Mouse (Mus musculus) heart, postnatal 0 days (tissue): ENCODE measurements around the gene Mob3b. TPM values are rescaled to one million over a fixed set of nuclear protein-coding genes. Genes with fewer than 3 reads are reported as not detected.
A peak's percentile ranks its signal among the peaks of the same experiment; 100 is the strongest.

ENCODE experiments used
- ATAC-seq: fragments of 200-750 bp; cut with Nextera tagmentation; 2 replicates; pipeline ENCODE4 v1.8.0; 2017; ENCODE audit warnings: low read depth, moderate number of reproducible peaks, moderate library complexity; ENCODE audit not compliant: insufficient read depth
- DNase-seq: peaks from one replicate; pipeline ENCODE4 v3.0.0-alpha.2; 2016; ENCODE audit warnings: low spot score
- H3K27ac ChIP-seq: fragments of 300-500 bp; sonication (generic); 2 replicates; pipeline ENCODE4 v1.5.1; 2014; ENCODE audit warnings: low read depth, mild to moderate bottlenecking
- H3K27me3 ChIP-seq: fragments of 300-500 bp; sonication (generic); 2 replicates; pipeline ENCODE4 v1.6.1; 2014; ENCODE audit warnings: low read length, mixed read lengths; ENCODE audit not compliant: control insufficient read depth, insufficient read depth
- H3K36me3 ChIP-seq: fragments of 300-500 bp; sonication (generic); replicated peaks from 2 replicates; pipeline ENCODE4 v1.6.1; 2014; ENCODE audit warnings: low read length, mixed read lengths; ENCODE audit not compliant: control insufficient read depth, insufficient read depth
- H3K4me1 ChIP-seq: fragments of 300-500 bp; sonication (generic); 2 replicates; pipeline ENCODE4 v1.6.1; 2014; ENCODE audit warnings: antibody characterized with exemption; ENCODE audit not compliant: control insufficient read depth, insufficient read depth
- H3K4me2 ChIP-seq: fragments of 300-500 bp; sonication (generic); 2 replicates; pipeline ENCODE4 v1.6.1; 2014; ENCODE audit warnings: low read depth, mild to moderate bottlenecking, low read length, moderate library complexity
- H3K4me3 ChIP-seq: fragments of 300-500 bp; sonication (generic); 2 replicates; pipeline ENCODE4 v1.5.1; 2014; ENCODE audit warnings: low read depth, low read length
- H3K9ac ChIP-seq: fragments of 300-500 bp; sonication (generic); replicated peaks from 2 replicates; pipeline ENCODE4 v1.6.1; 2014; ENCODE audit warnings: low read depth, low read length, mixed read lengths
- H3K9me3 ChIP-seq: fragments of 300-500 bp; sonication (generic); replicated peaks from 2 replicates; pipeline ENCODE4 v1.6.1; 2016; ENCODE audit warnings: low read length; ENCODE audit not compliant: control insufficient read depth
- CTCF ChIP-seq: IDR thresholded peaks from 2 replicates; pipeline ENCODE4 v1.5.1; 2016; ENCODE audit warnings: antibody characterized with exemption, control low read depth, low read depth
- EP300 ChIP-seq: IDR thresholded peaks from 2 replicates; pipeline ENCODE4 v1.6.1; 2016; ENCODE audit warnings: antibody characterized with exemption, low read depth
- WGBS: fragments of 180-500 bp; shearing (Covaris S2); extraction: QIAGEN DNeasy Blood & Tissue Kit; methylation state at CpG from one replicate; pipeline ENCODE4 v1.1.7; 2014; 5-methylcytosine and 5-hydroxymethylcytosine counted together
- polyA plus RNA-seq: library from polyadenylated mRNA; unstranded; fragments of >200 nt; fragmentation: Nextera tagmentation; extraction: Ambion mirVana; gene quantifications from 2 replicates; pipeline ENCODE4 v1.2.1, GENCODE M21; 2015
- total RNA-seq: library from RNA; depleted of rRNA; stranded (reverse); fragments of >200 nt; gene quantifications from 2 replicates; pipeline ENCODE4 v1.2.3, GENCODE M21; 2014; ENCODE audit warnings: low replicate concordance

Mob3b gene
- total and polyA plus RNA-seq, 2 experiments from 2014 or later, result 1.0 to 2.0 TPM

GRCm38 (mm10) chr4:35040306-35040705, 117.0 kb downstream of the Mob3b start:
- H3K36me3 ChIP-seq, result no peaks in the 10 kb centered on the region
- no peaks in the 10 kb centered on the region for H3K4me1 ChIP-seq
- ATAC-seq (no peak), DNase-seq (no peak)
- no peak overlapping the region for H3K4me3 ChIP-seq
- no peak overlapping the region for H3K4me2 ChIP-seq
- WGBS, result 73% methylated on average over 1 of the region's 1 CpGs
- no peaks in the 10 kb centered on the region for H3K27me3 ChIP-seq
- no peak overlapping the region for H3K27ac ChIP-seq
- H3K9me3 ChIP-seq, result no peaks in the 10 kb centered on the region
- H3K9ac ChIP-seq, result no peak overlapping the region
- no peak for TF ChIP-seq EP300
- TF ChIP-seq CTCF, result no peak

DNA sequence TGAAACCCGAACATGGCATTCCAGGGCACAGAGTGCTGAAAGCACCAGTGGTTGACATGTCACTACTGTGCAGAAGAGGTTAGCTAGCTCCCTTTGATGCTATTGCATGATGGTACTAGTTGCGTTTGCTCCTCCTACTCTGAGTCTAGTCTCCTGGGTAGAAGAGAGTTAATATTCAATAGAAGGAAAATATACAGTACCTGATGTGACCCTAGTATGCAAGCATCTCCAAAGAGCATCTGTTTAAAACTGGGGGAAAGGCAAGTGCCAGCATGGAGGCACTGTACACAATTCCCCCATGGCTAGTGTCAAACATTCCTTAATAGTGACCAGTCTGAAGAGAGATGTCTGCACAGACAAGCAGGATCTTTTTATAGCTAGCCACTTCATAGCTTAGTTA, 119.5 kb downstream of the Mob3b start:
- Histone ChIP-seq H3K27ac (no peak overlapping the region), H3K4me3 (no peak overlapping the region), H3K36me3 (no peaks in the 10 kb centered on the region), H3K4me2 (no peak overlapping the region), H3K9me3 (no peaks in the 10 kb centered on the region), H3K4me1 (no peaks in the 10 kb centered on the region), H3K9ac (no peak overlapping the region), H3K27me3 (no peaks in the 10 kb centered on the region)
- WGBS, result 52% methylated on average over 2 of the region's 2 CpGs
- no peak for DNase-seq
- TF ChIP-seq CTCF (no peak), EP300 (no peak)
- ATAC-seq, result no peak

- Histone ChIP-seq H3K4me3 (no peak overlapping the region), H3K27ac (no peak overlapping the region), H3K4me2 (peak overlapping the region; percentile 1; the same call in 1 of the 2 replicates), H3K4me1 (no peaks in the 10 kb centered on the region), H3K9ac (no peak overlapping the region), H3K36me3 (no peaks in the 10 kb centered on the region), H3K27me3 (no peaks in the 10 kb centered on the region), H3K9me3 (no peaks in the 10 kb centered on the region)
- WGBS, result 53% methylated on average over 18 of the region's 18 CpGs
- DNase-seq (no peak), ATAC-seq (no peak)
- TF ChIP-seq CTCF (no peak), EP300 (no peak)
Observed at GRCm38 (mm10) chr4:35034504-35035290, 122.6 kb downstream of the Mob3b start.

GRCm38 (mm10) chr4:35032758-35033157, 124.5 kb downstream of the Mob3b start:
- TF ChIP-seq CTCF (no peak), EP300 (no peak)
- no peak for DNase-seq
- Histone ChIP-seq H3K27me3 (no peaks in the 10 kb centered on the region), H3K9ac (no peak overlapping the region), H3K4me2 (no peak overlapping the region), H3K36me3 (no peaks in the 10 kb centered on the region), H3K9me3 (no peaks in the 10 kb centered on the region), H3K4me3 (no peak overlapping the region), H3K4me1 (no peaks in the 10 kb centered on the region), H3K27ac (no peak overlapping the region)
- no peak for ATAC-seq
- 83% methylated on average over 3 of the region's 3 CpGs for WGBS

DNA sequence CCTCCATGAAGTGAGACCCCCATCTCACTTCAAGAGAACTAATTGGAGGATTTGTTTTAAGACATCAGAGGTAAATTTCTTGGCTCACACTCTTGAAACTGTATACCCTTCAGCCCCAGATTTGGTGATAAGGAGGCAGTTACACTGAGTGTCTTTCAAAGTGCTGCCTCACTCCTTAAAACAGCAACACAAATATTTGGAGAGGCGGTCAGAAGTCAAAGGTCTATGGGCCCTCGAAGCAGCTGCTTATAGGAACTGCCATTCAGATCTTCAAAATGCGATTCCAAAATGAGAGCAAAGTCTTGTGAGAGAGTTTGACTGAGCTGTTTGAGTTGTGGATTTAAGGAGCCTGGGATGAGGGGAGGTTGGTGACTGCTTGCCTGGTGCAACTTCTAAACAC, 125.7 kb downstream of the Mob3b start:
- 65% methylated on average over 3 of the region's 3 CpGs for WGBS
- no peaks in the 10 kb centered on the region for H3K36me3 ChIP-seq
- no peak overlapping the region for H3K27ac ChIP-seq
- H3K4me3 ChIP-seq, result no peak overlapping the region
- ATAC-seq (no peak), DNase-seq (no peak)
- H3K27me3 ChIP-seq, result no peaks in the 10 kb centered on the region
- no peaks in the 10 kb centered on the region for H3K9me3 ChIP-seq
- H3K4me1 ChIP-seq, result no peaks in the 10 kb centered on the region
- no peak overlapping the region for H3K9ac ChIP-seq
- H3K4me2 ChIP-seq, result no peak overlapping the region
- TF ChIP-seq CTCF (no peak), EP300 (no peak)

GRCm38 (mm10) chr4:35031141-35031540, 126.1 kb downstream of the Mob3b start:
- WGBS, result 44% methylated on average over 5 of the region's 5 CpGs
- no peak overlapping the region for H3K27ac ChIP-seq
- no peak overlapping the region for H3K4me3 ChIP-seq
- no peaks in the 10 kb centered on the region for H3K4me1 ChIP-seq
- TF ChIP-seq EP300, result no peak
- TF ChIP-seq CTCF, result no peak
- no peak overlapping the region for H3K4me2 ChIP-seq
- no peaks in the 10 kb centered on the region for H3K27me3 ChIP-seq
- H3K9ac ChIP-seq, result no peak overlapping the region
- no peak for DNase-seq
- no peak for ATAC-seq
- H3K36me3 ChIP-seq, result no peaks in the 10 kb centered on the region
- H3K9me3 ChIP-seq, result no peaks in the 10 kb centered on the region
